ENCODE assay signal across 8 mouse cellular contexts in genomic region chr12:79089182-79089812, GRCm38 (mm10). TPM values are rescaled to one million over a fixed set of nuclear protein-coding genes. Genes with fewer than 3 reads are reported as not detected.
DNase-seq lines count a peak whose midpoint lies in the region; ATAC-seq and TF ChIP-seq lines count a peak whose summit lies in the region.

Gene Pigh, minus strand, starts transcription at chr12:79089651.

- no peaks in the 10 kb centered on the region for H3K27me3 ChIP-seq in MEL (ENCODE audit: control insufficient read depth in 1 of 2, insufficient read depth in 2 of 2, low read length in 2 of 2)
- H3K27me3 ChIP-seq in cerebellum, adult 2 months (ENCODE audit: control insufficient read depth, insufficient read depth, low read length) = no peaks in the 10 kb centered on the region
- no peaks in the 10 kb centered on the region for H3K27me3 ChIP-seq in forebrain, postnatal 0 days (ENCODE audit: insufficient read depth, low read length)
- no peaks in the 10 kb centered on the region for H3K27me3 ChIP-seq in lung, embryonic 16.5 days (ENCODE audit: control insufficient read depth, insufficient read depth, low read depth, low read length)

- WGBS in cerebellum, adult 2 months = under 1% methylated on average over 53 of the region's 53 CpGs
- under 1% methylated on average over 53 of the region's 53 CpGs for WGBS in forebrain, postnatal 0 days
- under 1% methylated on average over 53 of the region's 53 CpGs for WGBS in lung, embryonic 16.5 days

- peaks cover 0 to 3% of the 10 kb centered on the region in 2 experiments; a peak in 2 of 4 replicates for H3K36me3 ChIP-seq in MEL (ENCODE audit: control insufficient read depth in 1 of 2, insufficient read depth in 2 of 2, low read length in 2 of 2)
- no peaks in the 10 kb centered on the region; the same call in 1 of the 2 replicates for H3K36me3 ChIP-seq in forebrain, postnatal 0 days (ENCODE audit: insufficient read depth)
- peaks cover 3% of the 10 kb centered on the region; the same call in 1 of the 2 replicates for H3K36me3 ChIP-seq in lung, embryonic 16.5 days (ENCODE audit: control insufficient read depth, insufficient read depth, low read length)

- peak within 1 kb of the TSS; percentile 60 for H3K4me2 ChIP-seq in forebrain, postnatal 0 days (ENCODE audit: low read depth)
- peak within 1 kb of the TSS; percentile 81 for H3K4me2 ChIP-seq in lung, embryonic 16.5 days (ENCODE audit: low read depth, low read length)

- DNase-seq in MEL (ENCODE audit: low read depth, low spot score) = peak; percentile 95
- DNase-seq in cerebellum, adult 2 months = peak; percentile 88 to 90
- DNase-seq in forebrain, postnatal 0 days = peak; percentile 95
- peak; percentile 88 for DNase-seq in heart, postnatal 4 days
- peak; percentile 55 for DNase-seq in layer of hippocampus, adult 9-10 months (ENCODE audit: low spot score)
- peak; percentile 64 for DNase-seq in ovary, postnatal 10 days (ENCODE audit: low spot score)
- peak; percentile 80 to 86 for DNase-seq in thymus, postnatal 10 days (ENCODE audit: low spot score in 2 of 2)

- no peak within 1 kb of the TSS for H3K27ac ChIP-seq in MEL (ENCODE audit: control insufficient read depth, low read depth, low read length)
- H3K27ac ChIP-seq in cerebellum, adult 2 months (ENCODE audit: insufficient read depth, low read length) = peak within 1 kb of the TSS; percentile 61; the same call in 1 of the 2 replicates
- H3K27ac ChIP-seq in forebrain, postnatal 0 days (ENCODE audit: low read depth, low read length) = peak within 1 kb of the TSS; percentile 65
- peak within 1 kb of the TSS; percentile 49; the same call in 1 of the 2 replicates for H3K27ac ChIP-seq in lung, embryonic 16.5 days (ENCODE audit: low read length)

- no peak for TF ChIP-seq RAD21 in MEL (IDR thresholded peaks at IDR 0.05; ENCODE audit: low read depth, low read length)

- peaks cover 0 to 4% of the 10 kb centered on the region in 2 experiments; a peak in 2 of 4 replicates for H3K4me1 ChIP-seq in MEL (ENCODE audit: control insufficient read depth in 1 of 2, insufficient read depth in 2 of 2, low read length in 2 of 2)
- H3K4me1 ChIP-seq in cerebellum, adult 2 months (ENCODE audit: control insufficient read depth, insufficient read depth, low read length) = no peaks in the 10 kb centered on the region
- peaks cover 2% of the 10 kb centered on the region; the same call in 1 of the 2 replicates for H3K4me1 ChIP-seq in forebrain, postnatal 0 days (ENCODE audit: insufficient read depth)
- peaks cover 4% of the 10 kb centered on the region; the same call in 1 of the 2 replicates for H3K4me1 ChIP-seq in lung, embryonic 16.5 days (replicated peaks; ENCODE audit: control insufficient read depth, insufficient read depth, low read length)

- H3K79me2 ChIP-seq in MEL (ENCODE audit: control insufficient read depth, insufficient read depth, low read length, poor library complexity) = peaks cover 5% of the 10 kb centered on the region; the same call in 1 of the 2 replicates

- TF ChIP-seq POLR2A in MEL (IDR thresholded peaks at IDR 0.05; ENCODE audit: control insufficient read depth in 1 of 2, insufficient read depth in 1 of 2, low read depth in 1 of 2, low read length in 2 of 2, poor library complexity in 1 of 2) = peak; percentile 67 to 90
- peak; percentile 68 for TF ChIP-seq POLR2A in cerebellum, adult 2 months (IDR thresholded peaks at IDR 0.05; ENCODE audit: borderline replicate concordance, insufficient read depth, low read length)

- TF ChIP-seq EP300 in MEL (IDR thresholded peaks at IDR 0.05; ENCODE audit: low read depth in 1 of 2, low read length in 2 of 2) = peak in 1 of 2 experiments; percentile 9; a peak in 1 of 4 replicates

- H3K9ac ChIP-seq in MEL (ENCODE audit: control insufficient read depth, low read depth, low read length, poor library complexity, severe bottlenecking) = peak within 1 kb of the TSS; percentile 93
- peak within 1 kb of the TSS; percentile 81 for H3K9ac ChIP-seq in forebrain, postnatal 0 days
- H3K9ac ChIP-seq in lung, embryonic 16.5 days (ENCODE audit: low read length) = peak within 1 kb of the TSS; percentile 95

- TF ChIP-seq CTCF in MEL (IDR thresholded peaks at IDR 0.05 in 2 of 3, conservative IDR thresholded peaks at IDR 0.05 in 1 of 3; ENCODE audit: control insufficient read depth in 1 of 3, insufficient read depth in 1 of 3, low read depth in 2 of 3, low read length in 3 of 3, poor library complexity in 1 of 3, severe bottlenecking in 1 of 3) = no peak
- TF ChIP-seq CTCF in cerebellum, adult 2 months (IDR thresholded peaks at IDR 0.05; ENCODE audit: borderline replicate concordance, insufficient read depth, low read depth, low read length) = no peak
- no peak for TF ChIP-seq CTCF in forebrain, postnatal 0 days (IDR thresholded peaks at IDR 0.05; ENCODE audit: low read depth)

- peak within 1 kb of the TSS; percentile 87 to 95 for H3K4me3 ChIP-seq in MEL (ENCODE audit: control insufficient read depth in 1 of 2, insufficient read depth in 1 of 2, low read depth in 2 of 2, low read length in 2 of 2)
- peak within 1 kb of the TSS; percentile 88 for H3K4me3 ChIP-seq in cerebellum, adult 2 months (replicated peaks; ENCODE audit: insufficient read depth, low read depth, low read length)
- H3K4me3 ChIP-seq in forebrain, postnatal 0 days (ENCODE audit: low read depth, low read length) = peak within 1 kb of the TSS; percentile 82
- peak within 1 kb of the TSS; percentile 93 for H3K4me3 ChIP-seq in lung, embryonic 16.5 days (ENCODE audit: low read length)

- no peaks in the 10 kb centered on the region for H3K9me3 ChIP-seq in MEL (replicated peaks; ENCODE audit: insufficient read depth, low read length)
- no peaks in the 10 kb centered on the region for H3K9me3 ChIP-seq in forebrain, postnatal 0 days (ENCODE audit: low read length)
- no peaks in the 10 kb centered on the region for H3K9me3 ChIP-seq in lung, embryonic 16.5 days (ENCODE audit: control insufficient read depth, low read length)

- peak; percentile 100 for ATAC-seq in forebrain, postnatal 0 days
- peak; percentile 97 for ATAC-seq in lung, embryonic 16.5 days (ENCODE audit: low read depth)

TF ChIP-seq in MEL, 35 proteins besides CTCF, POLR2A, EP300 and RAD21:
- TF ChIP-seq ZMIZ1 (IDR thresholded peaks at IDR 0.05; ENCODE audit: low read depth, low read length) (peak; percentile 65), MXI1 (IDR thresholded peaks at IDR 0.05; ENCODE audit: low read depth, low read length) (peak; percentile 79; the same call in 1 of the 2 replicates), MAX (IDR thresholded peaks at IDR 0.05; ENCODE audit: low read length) (peak; percentile 45; the same call in 1 of the 2 replicates), POLR2AphosphoS2 (IDR thresholded peaks at IDR 0.05; ENCODE audit: low read length) (peak; percentile 69), TCF12 (IDR thresholded peaks at IDR 0.05; ENCODE audit: low read depth, low read length) (peak; percentile 71), ZNF384 (IDR thresholded peaks at IDR 0.05; ENCODE audit: low read depth, low read length) (no peak), ZC3H11A (IDR thresholded peaks at IDR 0.05; ENCODE audit: low read depth, low read length) (no peak), NELFE (IDR thresholded peaks at IDR 0.05; ENCODE audit: low read depth, low read length) (peak; percentile 82), TBP (IDR thresholded peaks at IDR 0.05; ENCODE audit: low read depth, low read length) (peak; percentile 64; the same call in 1 of the 2 replicates), HCFC1 (IDR thresholded peaks at IDR 0.05; ENCODE audit: low read depth, low read length) (peak; percentile 85), CHD1 (IDR thresholded peaks at IDR 0.05; ENCODE audit: low read depth, low read length) (no peak), NRF1 (IDR thresholded peaks at IDR 0.05; ENCODE audit: insufficient read depth, low read depth, low read length, poor library complexity, severe bottlenecking) (peak; percentile 70), SIN3A (IDR thresholded peaks at IDR 0.05; ENCODE audit: low read length) (peak; percentile 70), GATA1 (IDR thresholded peaks at IDR 0.05; ENCODE audit: low read depth, low read length) (no peak), E2F4 (IDR thresholded peaks at IDR 0.05; ENCODE audit: borderline replicate concordance, low read depth, low read length) (no peak), ELF1 (IDR thresholded peaks at IDR 0.05; ENCODE audit: low read depth, low read length) (peak; percentile 98), KAT2A (conservative IDR thresholded peaks at IDR 0.05; ENCODE audit: low read depth, low read length) (peak; percentile 7; the same call in 1 of the 2 replicates), SMC3 (IDR thresholded peaks at IDR 0.05; ENCODE audit: low read depth, low read length) (peak; percentile 15; the same call in 1 of the 2 replicates)

RNA-seq across cellular contexts. Expression of gene Pigh, which starts in this region (rescaled TPM):
- 6.4 and 9.5 TPM in 2 replicates for total RNA-seq in MEL (2012; rRNA removed)
- polyA plus RNA-seq in MEL (2012; ENCODE audit: insufficient read depth in 1 of 2, insufficient read length in 2 of 2, low read depth in 1 of 2, low replicate concordance in 2 of 2, missing spikeins in 1 of 2) = 1 to 10 TPM in 1 of 2 experiments, not detected in 1; 7.2 TPM
- 13.5 and 14.4 TPM in 2 replicates for polyA plus RNA-seq in cerebellum, adult 2 months (2012; rRNA removed)
- total RNA-seq in forebrain, postnatal 0 days (2014; rRNA removed) = 14.0 and 15.5 TPM in 2 replicates
- 6.9 and 12.7 TPM in 2 replicates for polyA plus RNA-seq in forebrain, postnatal 0 days (2015; fragmentation: Nextera tagmentation; extraction: Ambion mirVana)
- total RNA-seq in heart, postnatal 4 days (2021) = 1 to 10 TPM; 3.8 to 4.4 TPM
- polyA plus RNA-seq in lung, embryonic 16.5 days (2015; fragmentation: Nextera tagmentation; extraction: Ambion mirVana) = 25.9 and 26.4 TPM in 2 replicates
